Mouse (Mus musculus): ENCODE measurements around the gene Igfbp7.

GRCm38 (mm10) chr5:77404941-77405340 is 2.9 kb downstream of the Igfbp7 start:
- no peak for TF ChIP-seq CTCF (IDR thresholded peaks at IDR 0.05; ENCODE audit: insufficient read depth, low read length)
- TF ChIP-seq POLR2A (IDR thresholded peaks at IDR 0.05; ENCODE audit: borderline replicate concordance, extremely low read depth, low read depth, low read length): no peak

Measured in lung, adult 2 months (tissue).